Mouse (Mus musculus) gastrocnemius, postnatal 4 days (tissue): ENCODE measurements around the gene Taf10. TPM values are rescaled to one million over a fixed set of nuclear protein-coding genes. Genes with fewer than 3 reads are reported as not detected.

Experiments used
- DNase-seq, 2 experiments: peaks; one replicate each; pipeline ENCODE4 v3.0.0; 2021 to 2022; ENCODE audit warnings: low spot score in 2 of 2, mixed read lengths in 2 of 2
- long read RNA-seq, 2 experiments: library from polyadenylated mRNA; stranded (forward); transcript quantifications; one replicate each; pipeline ENCODE4 v2.0.0; 2021
- total RNA-seq, 2 experiments: library from RNA; stranded (reverse); gene quantifications; 2 replicates each; pipeline ENCODE4 v1.2.3; 2021

The Taf10 gene
- total RNA-seq: 10 to 100 TPM; 85.8 to 98.7 TPM
- long read RNA-seq, experiment 1, full-length matches to known transcripts: 37 of 73 reads
- long read RNA-seq, experiment 1, partial matches to known transcripts: 0 of 73 reads
- long read RNA-seq, experiment 1, other reads (novel, unspliced or antisense): 36 of 73 reads
- long read RNA-seq, experiment 2, full-length matches to known transcripts: 32 of 71 reads
- long read RNA-seq, experiment 2, partial matches to known transcripts: 0 of 71 reads
- long read RNA-seq, experiment 2, other reads (novel, unspliced or antisense): 39 of 71 reads

- DNase-seq: peak; percentile 67 to 85
These were observed at the start of gene Taf10 for GRCm38 (mm10) chr7:105743926-105744590. TSS of gene Taf10 (minus strand) at chr7:105744361.

- DNase-seq: peak in 1 of 2 experiments; percentile 31
These were observed 49.5 kb upstream of the Taf10 start for GRCm38 (mm10) chr7:105793701-105794100.

GRCm38 (mm10) chr7:105791147-105791546, 47.0 kb upstream of the Taf10 start:
- DNase-seq: no peak

GRCm38 (mm10) chr7:105787285-105788140, 43.4 kb upstream of the Taf10 start, which contains the start of gene Dchs1:
TSS of gene Dchs1 (minus strand) at chr7:105787654.
- peak in 1 of 2 experiments; percentile 58 for DNase-seq

GRCm38 (mm10) chr7:105786506-105787284, 42.5 kb upstream of the Taf10 start:
- DNase-seq: peak in 1 of 2 experiments; percentile 8

DNA sequence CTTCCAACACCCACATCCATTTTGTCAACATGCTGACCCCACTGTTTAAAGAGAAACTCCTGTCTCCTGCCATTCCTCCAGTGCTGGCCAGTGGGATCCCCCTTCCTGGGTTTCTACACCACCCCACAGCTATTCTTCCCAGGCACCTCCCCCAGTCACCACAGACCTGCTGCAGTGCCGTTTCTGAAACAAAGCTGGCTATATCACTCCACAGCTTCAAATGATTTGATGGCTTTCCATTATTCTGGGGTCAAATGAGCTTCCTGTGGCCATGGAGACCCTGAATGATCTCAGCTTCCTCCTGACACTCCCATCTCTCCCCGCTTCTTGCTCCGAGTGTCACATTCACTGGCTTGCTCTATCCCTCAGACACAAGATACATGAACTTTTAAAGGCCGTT, 40.4 kb upstream of the Taf10 start:
- no peak for DNase-seq

DNA sequence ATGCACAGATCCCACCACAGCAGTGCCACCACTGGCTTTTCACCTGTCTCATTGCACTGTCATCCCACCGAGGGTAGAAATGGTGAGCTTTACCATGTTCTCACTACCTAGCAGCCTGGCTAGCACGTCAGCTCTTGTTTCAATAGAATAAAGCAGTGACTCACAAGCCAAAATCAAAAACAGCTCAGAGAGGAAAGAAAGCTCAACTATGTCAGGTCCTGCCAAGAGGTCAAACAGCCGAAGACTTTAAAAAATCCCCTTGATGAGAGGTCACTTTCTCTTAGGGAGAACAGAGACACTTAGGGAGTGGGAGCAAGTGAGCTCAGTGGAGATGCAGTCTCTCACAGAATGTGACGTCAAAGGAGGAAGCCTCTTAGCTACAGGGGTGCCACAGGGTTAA, 39.7 kb upstream of the Taf10 start:
- DNase-seq: no peak

DNA sequence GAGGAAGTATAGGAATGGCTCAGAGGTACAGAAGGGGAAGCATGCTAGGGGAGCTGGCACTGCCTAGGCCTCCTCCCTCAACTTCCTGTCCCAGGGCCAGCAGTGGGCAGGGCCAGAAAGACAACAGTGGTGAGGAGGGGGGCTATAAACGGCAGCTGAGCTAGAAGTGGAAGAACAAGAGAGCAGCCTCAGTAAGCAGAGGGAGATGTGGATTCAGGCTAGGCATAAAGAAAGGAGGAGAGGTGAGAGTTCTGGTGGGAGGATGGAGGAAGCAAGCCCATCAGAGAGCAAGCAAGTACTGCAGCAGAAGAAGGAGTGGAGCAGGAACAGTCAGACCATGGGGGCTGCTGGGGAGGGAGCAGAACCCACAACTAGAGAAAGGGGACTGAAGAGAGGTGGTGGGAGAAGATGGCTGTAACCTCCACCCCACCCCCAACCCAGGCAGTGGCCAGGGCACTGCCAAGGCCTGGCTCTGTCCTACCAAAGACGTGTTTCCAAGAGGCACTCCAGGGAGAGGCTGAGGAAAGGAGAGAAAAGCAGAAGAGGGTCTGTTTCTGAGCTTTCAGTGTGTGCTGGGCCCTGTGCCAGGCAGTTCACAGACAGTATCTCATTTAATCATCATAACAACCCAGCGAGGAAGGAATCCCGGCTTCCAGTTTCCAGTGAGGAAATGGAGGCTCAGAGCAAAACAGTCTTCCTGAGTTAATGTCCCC, 34.5 kb upstream of the Taf10 start:
- DNase-seq: peak in 1 of 2 experiments; percentile 65

GRCm38 (mm10) chr7:105777797-105778552, 33.8 kb upstream of the Taf10 start:
- peak; percentile 59 to 78 for DNase-seq

- DNase-seq: no peak
These were observed 33.2 kb upstream of the Taf10 start for GRCm38 (mm10) chr7:105777316-105777715.

GRCm38 (mm10) chr7:105776026-105776425, 31.9 kb upstream of the Taf10 start:
- DNase-seq: no peak

DNA sequence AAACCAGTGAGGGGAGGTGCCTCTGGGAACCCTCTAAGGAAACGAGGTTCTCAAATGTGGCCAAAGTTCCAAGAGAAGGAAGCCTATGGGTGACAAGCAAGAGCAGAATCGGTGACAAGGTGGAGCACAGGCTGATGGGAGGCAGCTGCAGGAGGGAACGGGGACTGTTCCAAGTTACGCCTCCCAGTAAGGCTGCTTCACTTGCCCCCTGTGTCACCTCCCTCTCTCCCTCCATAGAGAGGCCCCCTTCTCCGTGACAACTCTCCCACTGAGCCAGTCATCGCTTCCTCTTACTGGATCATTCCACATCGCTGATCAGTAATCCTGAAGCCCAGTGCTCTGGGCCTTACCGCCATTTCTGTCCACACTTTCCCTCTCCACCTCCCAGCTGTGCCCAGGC, 30.5 kb upstream of the Taf10 start:
- no peak for DNase-seq

DNA sequence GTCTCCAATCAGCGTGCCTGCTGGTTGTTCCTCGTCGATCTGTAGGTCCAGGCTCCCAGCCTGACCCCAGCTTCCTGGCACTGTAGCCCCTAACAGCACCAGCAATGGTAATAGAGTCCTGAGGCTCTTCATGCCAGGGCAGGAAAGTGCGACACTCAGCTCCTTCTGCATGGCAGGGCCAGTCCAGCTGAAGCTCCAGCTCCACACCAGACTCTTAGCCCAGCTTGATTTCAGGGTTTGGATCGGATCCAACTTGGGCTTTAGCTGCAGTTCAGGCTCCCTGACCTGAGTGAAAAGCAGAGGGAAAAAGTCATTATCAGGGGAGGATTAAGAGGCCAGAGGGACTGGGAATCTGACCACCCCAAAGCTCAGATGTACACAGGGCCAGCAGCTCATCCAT, 28.9 kb upstream of the Taf10 start:
- DNase-seq: peak in 1 of 2 experiments; percentile 21

DNA sequence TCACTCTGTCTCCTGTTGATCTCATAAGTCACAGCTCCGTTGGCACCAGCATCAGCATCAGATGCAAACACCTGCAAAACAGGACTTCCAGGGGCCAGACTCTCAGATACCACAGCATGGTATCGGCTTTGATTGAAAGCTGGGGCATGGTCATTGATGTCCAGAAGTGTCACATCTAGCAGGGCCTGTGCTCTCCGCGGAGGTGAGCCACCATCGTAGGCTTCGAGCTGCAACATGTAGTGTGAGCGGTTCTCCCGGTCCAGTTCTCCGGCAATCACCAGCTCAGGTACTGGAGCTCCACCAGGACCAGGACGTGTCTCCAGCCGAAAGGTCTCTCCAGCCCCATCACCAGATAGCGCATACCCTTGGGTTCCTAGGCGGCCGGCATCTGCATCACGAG, 28.2 kb upstream of the Taf10 start:
- no peak for DNase-seq

DNA sequence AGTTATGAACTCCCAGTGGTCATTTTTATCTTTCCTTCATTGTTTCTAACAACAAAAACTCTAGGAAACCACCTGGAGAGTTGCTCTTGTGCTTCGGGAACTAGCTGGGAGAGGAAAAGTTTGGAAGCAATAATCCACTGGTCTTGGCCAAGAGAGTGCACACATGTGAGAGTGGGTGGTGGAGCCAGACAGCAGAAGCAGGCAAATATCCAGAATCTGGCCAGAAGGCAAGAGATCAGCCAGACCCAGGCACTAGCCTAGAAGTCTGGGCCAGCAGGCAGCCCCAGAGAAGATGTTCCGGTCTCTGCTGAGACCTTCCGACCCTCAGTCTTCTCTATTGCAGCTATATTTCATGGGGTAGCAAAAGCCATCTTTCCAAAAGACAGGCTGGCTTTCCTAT, 25.8 kb upstream of the Taf10 start:
- DNase-seq: peak in 1 of 2 experiments; percentile 44

- peak in 1 of 2 experiments; percentile 28 for DNase-seq
These were observed 23.6 kb upstream of the Taf10 start for GRCm38 (mm10) chr7:105767729-105768165.

- no peak for DNase-seq
These were observed 20.2 kb upstream of the Taf10 start for GRCm38 (mm10) chr7:105764331-105764730.

- peak in 1 of 2 experiments; percentile 10 for DNase-seq
These were observed 18.5 kb upstream of the Taf10 start for GRCm38 (mm10) chr7:105762517-105763270.
